Mouse (Mus musculus) kidney, adult 2 months (tissue): Measurements from ENCODE around the gene Fam76b.

Source experiments
- CTCF ChIP-seq: fragments of 200-500 bp; conservative IDR thresholded peaks from 2 replicates; pipeline ENCODE4 v1.5.1; 2011; ENCODE audit warnings: low read depth, mild to moderate bottlenecking, control low read depth, low read length, moderate library complexity, mixed read lengths; ENCODE audit not compliant: insufficient read depth, insufficient read length
- POLR2A ChIP-seq: fragments of 200-500 bp; IDR thresholded peaks from one replicate; pipeline ENCODE4 v1.6.1; 2011; ENCODE audit warnings: low read depth, low read length, control low read depth

- TF ChIP-seq CTCF (no peak), POLR2A (no peak)
These were observed 9.2 kb downstream of the Fam76b start for GRCm38 (mm10) chr9:13836726-13837125.
